Mouse (Mus musculus) frontal cortex, postnatal 10 days (tissue): Measurements from ENCODE around the gene Nup107.
"Not testable (repeated sequence)": the region's sequence is repeated elsewhere in the genome, so short reads cannot be mapped to it uniquely, and the experiment has no call there.

Experiments used
- DNase-seq, 2 experiments: peaks; one replicate each; pipeline ENCODE4 v3.0.0; 2022; ENCODE audit warnings: low spot score in 2 of 2, mixed read lengths in 1 of 2

Nup107 gene

GRCm38 (mm10) chr10:117737498-117737897 is 55.0 kb downstream of the Nup107 start:
- not testable (repeated sequence) for DNase-seq

DNA sequence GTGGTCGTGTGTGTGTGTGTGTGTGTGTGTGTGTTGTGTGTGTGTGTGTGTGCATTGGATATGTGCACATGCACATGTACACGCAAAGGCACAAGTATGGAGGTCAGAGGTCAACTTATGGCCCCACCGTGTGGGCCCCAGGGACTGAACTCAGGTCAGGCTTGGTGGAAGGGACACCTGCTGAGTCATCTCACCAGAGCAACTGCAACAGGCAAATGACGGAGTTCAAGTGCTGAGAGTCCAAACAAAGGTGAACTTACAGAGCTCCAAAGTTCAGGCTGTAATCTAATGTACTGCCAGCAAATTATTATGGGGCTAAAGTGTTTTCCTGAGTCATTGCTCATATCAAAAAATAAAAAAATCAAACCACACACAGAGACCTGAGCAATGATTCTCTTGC is 55.4 kb downstream of the Nup107 start:
- no peak for DNase-seq

GRCm38 (mm10) chr10:117736573-117736972 is 55.9 kb downstream of the Nup107 start:
- DNase-seq: no peak

GRCm38 (mm10) chr10:117735396-117735795 is 57.1 kb downstream of the Nup107 start:
- not testable (repeated sequence) for DNase-seq

GRCm38 (mm10) chr10:117734104-117734852 is 58.2 kb downstream of the Nup107 start:
- DNase-seq: not testable (repeated sequence)

DNA sequence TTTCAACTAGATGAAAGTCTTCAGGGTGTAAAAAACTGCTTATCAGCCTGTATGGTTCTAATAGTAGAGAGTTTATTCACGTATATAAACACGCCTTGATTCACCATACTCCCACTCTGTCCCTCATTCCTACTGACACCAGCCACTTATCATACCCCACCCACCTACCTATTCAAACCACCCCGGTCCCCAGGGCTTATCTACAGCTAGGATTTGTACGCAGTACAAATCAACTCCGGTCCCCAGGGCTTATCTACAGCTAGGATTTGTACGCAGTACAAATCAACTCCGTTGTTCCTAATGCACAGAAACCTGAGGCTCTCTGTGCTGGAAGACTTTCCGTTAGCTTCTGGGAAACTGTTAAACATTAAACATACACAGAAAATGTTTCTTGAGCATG is 58.9 kb downstream of the Nup107 start:
- not testable (repeated sequence) for DNase-seq

GRCm38 (mm10) chr10:117732962-117733592 is 59.4 kb downstream of the Nup107 start:
- DNase-seq: no peak

DNA sequence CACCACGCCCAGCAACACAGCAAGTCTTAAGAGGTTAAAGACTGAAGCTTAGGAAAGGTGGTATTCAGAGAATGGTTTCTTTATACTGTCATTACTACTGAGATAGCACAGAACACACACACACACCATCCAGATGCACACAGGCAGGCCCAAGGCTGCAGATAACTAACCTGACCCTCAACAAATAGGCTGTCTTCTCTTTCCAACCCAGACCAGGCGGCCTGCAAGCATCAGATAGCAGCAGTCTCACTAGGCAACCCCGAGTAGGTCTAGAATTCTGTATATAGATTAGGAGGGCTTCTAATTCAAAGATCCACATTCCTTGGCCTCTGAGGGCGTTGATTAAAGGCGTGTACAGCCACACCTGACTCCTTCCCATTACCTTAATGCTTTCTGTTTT is 60.3 kb downstream of the Nup107 start:
- DNase-seq: no peak

GRCm38 (mm10) chr10:117731244-117732101 is 61.0 kb downstream of the Nup107 start:
- DNase-seq: peak in 1 of 2 experiments; percentile 44

- no peak for DNase-seq
Observed at GRCm38 (mm10) chr10:117730637-117731203, 61.8 kb downstream of the Nup107 start.

DNA sequence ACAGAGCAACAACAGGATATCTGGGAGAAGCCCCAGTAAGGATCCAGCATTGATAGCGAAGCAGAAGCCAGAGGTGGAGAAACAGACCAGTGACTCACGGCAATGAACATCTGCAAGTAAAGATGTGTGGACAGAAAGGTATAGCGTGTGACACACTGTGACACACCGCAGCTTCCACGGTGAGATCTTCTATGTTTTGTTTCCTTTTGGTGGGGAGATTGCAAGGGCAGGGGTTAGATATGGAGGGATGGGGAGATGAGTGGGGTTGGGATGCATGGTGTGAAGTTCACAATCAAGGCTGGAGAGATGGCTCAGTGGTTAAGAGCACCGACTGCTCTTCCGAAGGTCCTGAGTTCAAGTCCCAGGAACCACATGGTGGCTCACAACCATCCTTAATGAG is 62.4 kb downstream of the Nup107 start:
- DNase-seq: no peak

GRCm38 (mm10) chr10:117729139-117729814 is 63.2 kb downstream of the Nup107 start:
- no peak for DNase-seq

DNA sequence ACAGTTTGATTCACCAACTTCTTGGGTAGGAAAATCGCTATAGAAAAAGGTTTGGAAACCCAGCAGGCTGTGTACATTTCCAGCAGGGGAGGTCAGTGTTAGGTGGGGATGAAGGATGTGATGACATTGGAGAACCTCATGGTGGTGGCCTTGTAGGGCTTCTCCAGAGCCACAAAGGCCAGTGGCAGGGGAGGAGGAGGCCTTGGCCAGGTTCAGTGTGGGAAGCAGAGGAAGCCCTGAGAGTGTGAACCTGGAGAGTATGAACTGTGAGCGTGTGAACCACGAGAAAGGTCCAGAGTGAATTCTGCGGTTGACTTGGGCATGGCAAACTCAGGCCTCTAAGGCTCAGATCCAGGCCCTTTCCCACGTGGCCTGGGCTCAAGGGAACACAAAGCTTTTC is 63.9 kb downstream of the Nup107 start:
- DNase-seq: no peak

DNA sequence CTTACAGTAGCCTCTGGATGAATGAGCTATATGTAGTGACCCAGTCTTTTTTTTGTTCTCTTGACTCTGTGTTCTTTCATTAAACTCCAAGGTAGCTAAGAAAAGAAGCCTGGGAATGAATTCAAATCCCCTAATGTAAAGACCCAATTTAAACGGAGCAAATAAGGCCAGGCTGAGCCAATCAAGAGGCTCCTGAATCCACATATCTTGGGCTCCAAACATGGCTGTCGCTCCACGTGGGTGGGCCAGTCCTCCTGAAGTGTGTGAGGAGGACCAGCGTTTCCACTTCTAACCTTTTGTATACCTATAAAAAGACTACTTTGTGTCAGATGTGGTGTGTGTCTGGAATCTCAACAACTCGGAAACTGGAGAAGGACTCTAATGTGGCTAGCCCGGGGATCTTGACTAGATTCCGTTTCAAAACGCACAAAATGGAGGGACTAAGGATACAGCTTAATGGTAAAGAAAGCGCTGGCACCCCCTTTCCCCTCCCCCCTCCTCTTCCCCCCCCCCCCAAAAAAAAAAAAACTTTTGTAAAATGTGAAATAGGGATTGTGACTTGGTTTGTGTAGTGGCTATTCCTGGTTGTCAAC is 64.9 kb downstream of the Nup107 start:
- DNase-seq: no peak

DNA sequence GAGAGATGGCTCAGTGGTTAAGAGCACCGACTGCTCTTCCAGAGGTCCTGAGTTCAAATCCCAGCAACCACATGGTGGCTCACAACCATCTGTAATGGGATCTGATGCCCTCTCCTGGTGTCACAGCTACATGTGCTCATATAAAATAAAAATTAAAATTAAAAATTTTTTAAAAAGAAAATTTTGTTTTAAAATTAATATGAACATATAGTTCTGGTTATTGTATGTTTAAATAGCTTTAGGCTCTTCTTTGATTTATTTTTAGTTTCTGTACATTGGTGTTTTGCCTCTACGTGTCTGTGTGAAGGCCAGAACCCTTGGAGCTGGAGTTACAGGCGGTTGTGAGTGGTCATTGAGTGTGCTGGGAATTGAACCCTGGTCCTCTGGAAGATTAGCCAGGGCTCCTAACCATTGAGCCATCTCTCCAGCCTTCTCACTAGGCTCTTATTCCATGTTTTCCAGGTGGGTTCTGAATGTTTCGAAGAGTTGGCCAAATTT is 65.6 kb downstream of the Nup107 start:
- DNase-seq: no peak

DNA sequence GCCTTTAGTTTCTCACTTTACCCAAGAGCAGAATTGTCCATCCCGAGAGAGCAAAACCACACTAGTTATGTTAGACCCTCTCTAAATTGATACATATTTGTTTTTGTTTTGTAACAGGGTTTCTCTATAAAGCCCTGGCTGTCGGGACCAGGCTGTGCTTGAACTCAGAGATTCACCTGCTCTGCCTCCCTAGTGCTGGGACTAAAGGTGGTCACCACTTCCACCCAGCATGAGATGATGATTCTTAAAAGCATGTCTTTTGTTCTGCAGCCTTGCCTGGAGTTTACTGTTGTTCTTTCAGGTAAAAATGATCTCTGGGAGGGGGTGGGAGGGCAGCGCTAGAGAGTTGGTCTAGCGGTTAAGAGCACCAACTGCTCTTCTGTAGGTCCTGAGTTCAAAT is 66.2 kb downstream of the Nup107 start:
- no peak for DNase-seq

DNA sequence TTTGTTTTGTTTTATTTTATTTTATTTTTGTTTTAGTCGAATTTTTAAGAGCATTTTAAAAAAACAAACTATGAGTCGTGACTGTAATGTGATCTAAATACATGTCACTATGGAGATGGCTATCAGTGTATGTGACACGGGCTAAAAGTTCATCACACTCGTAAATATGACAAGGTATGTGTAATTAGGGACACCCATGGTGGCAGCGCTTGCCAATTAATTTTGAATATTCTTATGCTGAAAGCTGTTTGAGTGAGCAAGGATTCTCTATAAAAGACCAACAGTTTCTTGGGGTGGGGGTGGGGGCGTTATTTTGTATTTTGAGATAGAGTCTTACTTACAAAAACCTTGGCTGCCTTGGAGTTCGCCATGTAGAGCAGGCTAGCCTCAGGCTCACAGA is 66.8 kb downstream of the Nup107 start:
- no peak for DNase-seq

DNA sequence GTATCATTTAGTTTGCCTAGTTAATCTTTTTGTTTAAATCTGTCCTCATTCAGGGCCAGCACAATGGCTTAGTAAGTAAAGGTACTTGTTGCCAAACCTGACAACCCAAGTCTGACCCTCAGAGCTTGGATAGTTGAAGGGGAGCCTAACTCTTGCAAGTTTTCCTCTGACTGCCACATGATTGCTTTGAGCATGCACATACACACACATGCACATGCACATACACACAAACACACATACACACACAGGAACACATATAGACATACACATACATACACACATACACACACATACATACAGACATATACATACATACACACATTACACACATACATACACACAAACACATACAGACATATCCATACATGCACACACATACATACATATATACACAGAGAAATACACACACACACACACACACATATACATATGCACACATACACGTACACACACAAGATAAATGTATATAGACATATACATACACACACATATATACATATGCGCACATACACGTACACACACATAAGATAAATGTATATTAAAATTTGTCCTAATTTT is 67.6 kb downstream of the Nup107 start:
- DNase-seq: no peak

DNA sequence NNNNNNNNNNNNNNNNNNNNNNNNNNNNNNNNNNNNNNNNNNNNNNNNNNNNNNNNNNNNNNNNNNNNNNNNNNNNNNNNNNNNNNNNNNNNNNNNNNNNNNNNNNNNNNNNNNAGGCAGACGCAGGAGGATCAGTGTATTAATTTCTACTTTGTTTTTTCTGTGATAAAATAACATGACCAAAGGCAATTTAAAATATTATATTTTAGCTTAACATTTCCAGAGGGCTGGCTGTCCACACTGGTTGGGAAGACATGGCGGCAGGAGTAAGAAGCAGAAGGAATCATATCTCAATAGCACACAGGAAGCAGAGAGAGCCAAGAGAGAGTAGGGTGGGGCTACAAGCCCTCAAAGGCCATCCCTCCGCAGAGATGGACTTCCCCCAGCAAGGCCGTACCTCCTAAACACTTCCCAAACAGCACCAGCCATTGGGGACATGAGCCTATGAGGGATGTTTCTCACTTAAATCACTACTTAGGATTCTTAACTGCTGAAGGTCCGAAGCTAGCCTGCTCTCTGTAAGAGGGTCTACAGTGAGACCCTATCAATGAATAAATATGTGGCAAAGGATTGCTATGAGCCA is 68.3 kb downstream of the Nup107 start:
- no peak for DNase-seq
